Mouse (Mus musculus): ENCODE data around the gene Rere.
A peak's percentile ranks its signal among the peaks of the same experiment; 100 is the strongest.

Gene Rere

GRCm38 (mm10) chr4:150346651-150347386 lies 65.4 kb downstream of the Rere start:
- no peak for DNase-seq (ENCODE audit: low spot score)

DNA sequence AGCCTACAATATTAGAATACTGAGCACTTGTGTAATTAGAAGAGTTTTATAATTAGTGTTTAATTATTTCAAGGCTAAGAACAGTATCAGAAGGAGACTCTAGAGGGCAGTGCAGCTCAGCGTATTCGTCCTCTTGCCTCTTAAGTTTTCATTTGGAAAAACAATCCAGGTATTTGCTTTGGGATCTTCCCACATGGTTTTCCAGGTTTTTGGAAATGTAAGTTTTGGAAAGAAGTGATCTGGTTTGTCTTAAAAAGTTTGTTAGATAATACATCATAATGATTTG lies 65.9 kb downstream of the Rere start:
- peak; percentile 44 for DNase-seq (ENCODE audit: low spot score)

GRCm38 (mm10) chr4:150349680-150350101 lies 68.2 kb downstream of the Rere start:
- DNase-seq (ENCODE audit: low spot score) = no peak

DNA sequence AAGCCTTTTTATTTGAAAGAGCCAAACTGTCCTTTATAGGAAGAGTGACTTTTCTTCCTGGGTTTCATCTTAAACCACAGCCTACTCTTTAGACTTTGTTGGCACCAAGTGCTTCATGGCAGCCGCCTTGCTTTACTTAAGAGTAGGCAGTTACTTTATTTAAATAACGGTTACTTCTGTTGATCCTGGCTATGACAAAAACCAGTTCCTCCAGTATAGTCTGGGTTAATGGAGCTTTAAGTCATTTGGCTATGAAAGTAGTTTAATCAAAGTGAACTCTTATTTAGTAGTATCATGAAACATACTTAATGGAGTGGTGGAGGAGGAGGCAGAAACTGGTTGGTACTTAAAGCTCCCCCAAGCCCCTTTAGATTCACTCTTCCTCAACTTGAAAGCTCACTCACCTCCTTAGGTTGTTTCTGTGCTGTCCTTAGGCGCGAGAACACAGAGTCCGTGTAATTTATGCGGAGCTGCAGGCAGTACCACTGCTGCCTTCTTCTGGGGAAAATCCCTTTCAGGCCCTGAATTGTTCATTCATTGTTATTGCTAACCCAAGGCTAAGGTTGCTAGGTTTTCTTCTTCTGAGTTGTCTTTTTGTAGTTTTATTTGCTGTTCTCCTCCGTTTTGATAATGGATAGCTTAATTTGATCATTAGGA lies 70.1 kb downstream of the Rere start:
- no peak for DNase-seq (ENCODE audit: low spot score)

DNA sequence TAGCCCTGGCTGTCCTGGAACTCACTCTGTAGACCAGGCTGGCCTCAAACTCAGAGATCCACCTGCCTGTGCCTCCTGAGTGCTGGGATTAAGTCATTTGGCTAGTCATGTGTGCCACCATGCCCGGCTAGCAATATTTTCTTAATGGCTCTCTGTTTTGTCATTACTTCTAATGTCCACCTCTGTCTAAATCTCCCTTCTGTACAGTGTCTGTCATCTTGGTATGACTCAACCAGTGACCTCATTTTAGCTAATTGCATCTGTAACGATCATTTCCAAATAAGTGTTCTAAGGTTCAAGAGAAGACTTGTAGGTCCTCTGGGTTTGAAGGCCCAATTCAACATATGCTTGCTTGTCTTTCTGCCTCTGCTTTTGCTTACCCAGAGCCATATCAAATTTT lies 71.3 kb downstream of the Rere start:
- no peak for DNase-seq (ENCODE audit: low spot score)

- DNase-seq (ENCODE audit: low spot score) = no peak
Observed at GRCm38 (mm10) chr4:150353376-150353900, 72.0 kb downstream of the Rere start.

DNA sequence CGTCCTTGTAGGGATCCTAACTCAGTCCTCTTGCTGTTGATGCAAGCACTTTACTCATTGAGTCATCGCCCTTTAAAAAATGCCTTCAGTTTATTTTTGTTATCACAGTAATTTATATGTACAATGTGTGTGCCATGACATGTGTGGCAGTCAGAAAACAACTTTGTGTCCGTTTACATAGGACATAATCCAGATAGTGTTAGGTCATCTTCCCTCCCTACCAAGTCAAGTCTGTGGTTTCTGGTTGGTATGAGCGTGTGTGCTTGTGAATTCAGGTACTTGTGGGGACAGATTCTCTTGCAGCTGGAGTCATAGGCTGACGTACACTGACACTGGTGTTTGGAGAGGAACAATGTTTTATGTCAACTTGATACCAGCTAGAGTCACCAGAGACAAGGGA lies 74.4 kb downstream of the Rere start:
- DNase-seq (ENCODE audit: low spot score) = no peak

DNA sequence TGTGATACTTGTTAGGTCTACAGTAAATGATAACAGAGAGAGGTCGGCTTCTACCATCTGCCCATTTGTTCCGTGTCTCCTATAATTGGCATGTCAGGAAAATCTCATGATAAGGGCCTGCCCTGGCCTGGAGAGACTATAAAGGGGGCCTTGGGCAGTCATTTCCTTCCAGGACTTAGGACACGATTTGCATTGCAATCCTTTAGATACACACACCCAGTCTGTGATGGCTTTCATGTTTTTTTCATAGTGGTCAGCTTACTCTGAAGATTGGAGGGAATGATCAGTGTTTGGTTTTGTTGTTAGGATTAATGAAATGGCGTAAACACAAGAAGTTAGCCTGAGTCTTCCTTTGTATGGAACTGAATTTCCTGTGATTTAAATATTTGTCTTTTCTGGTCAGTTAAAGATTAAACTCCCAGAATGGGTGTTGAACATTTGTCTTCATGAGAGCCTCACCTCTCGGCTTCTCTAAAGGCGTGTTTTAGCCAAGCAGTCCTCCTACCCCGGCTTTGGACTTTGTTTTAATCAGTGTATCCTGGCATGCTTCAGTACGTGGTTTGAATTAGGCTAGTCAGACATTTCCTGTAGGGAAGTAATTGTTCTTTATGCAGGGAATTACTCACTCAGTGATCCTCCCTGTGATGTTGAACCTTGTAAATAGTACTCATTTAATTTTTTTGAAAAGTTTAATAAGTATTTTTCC lies 80.7 kb downstream of the Rere start:
- no peak for DNase-seq (ENCODE audit: low spot score)

DNA sequence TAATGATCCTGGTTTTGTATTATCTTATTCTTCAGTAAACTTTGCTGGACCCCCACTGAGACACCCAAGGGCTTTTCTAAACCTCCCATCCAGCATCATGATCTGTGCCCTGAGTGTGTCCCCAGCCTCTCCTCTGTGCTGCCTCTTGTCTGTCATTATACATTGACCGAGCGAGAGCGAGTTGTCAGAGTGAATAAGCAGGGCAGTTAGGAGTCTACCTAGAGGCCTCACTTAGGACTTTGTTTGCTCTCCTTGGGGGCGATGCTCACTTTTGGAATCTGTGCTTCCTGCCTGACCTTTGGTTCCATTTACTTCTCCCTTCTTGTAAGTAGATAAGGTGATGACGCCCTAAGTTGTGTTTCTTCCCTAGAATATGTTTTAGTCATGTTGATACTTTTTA lies 81.4 kb downstream of the Rere start:
- no peak for DNase-seq (ENCODE audit: low spot score)

DNA sequence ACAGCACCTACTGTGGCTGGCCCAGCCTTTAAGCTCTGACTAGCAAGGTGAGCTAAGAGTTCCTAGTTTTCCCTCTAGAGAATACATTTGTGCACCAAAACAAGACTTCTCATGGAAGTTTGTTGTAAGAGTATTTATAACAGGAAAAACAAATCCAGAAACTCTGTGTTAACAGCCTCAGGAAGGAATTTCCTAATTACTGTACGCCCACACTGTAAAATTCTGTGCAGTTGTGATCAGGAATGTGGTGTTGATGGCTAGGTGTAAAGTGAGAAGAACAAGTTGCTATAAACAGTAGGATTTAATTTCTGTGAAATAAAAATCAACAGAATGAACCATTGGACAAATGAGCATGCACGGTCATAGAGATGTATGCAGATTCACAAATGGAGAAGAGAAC lies 83.3 kb downstream of the Rere start:
- DNase-seq (ENCODE audit: low spot score) = no peak

GRCm38 (mm10) chr4:150366510-150367208 lies 85.2 kb downstream of the Rere start:
- peak; percentile 59 for DNase-seq (ENCODE audit: low spot score)

GRCm38 (mm10) chr4:150371580-150372380 lies 90.3 kb downstream of the Rere start:
- peak; percentile 56 for DNase-seq (ENCODE audit: low spot score)

DNA sequence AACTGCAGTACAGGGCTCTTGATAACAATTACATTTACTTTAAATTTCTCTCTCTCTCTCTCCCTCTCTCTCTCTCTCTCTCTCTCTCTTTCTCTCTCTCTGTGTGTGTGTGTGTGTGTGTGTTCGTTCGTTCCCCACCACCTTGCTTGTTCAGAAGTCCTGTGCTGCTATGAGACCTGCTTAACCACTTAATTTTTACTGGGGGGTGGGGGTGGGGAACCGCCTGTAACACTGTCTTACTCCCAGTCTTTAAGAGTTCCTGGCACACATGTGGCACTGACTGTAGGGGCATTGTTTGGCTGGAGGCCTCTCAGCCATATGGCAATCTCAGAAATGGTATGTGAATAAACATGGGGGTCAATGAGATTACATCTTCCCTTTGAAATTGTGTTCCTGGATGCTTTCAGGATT lies 91.2 kb downstream of the Rere start:
- DNase-seq (ENCODE audit: low spot score) = no peak

DNA sequence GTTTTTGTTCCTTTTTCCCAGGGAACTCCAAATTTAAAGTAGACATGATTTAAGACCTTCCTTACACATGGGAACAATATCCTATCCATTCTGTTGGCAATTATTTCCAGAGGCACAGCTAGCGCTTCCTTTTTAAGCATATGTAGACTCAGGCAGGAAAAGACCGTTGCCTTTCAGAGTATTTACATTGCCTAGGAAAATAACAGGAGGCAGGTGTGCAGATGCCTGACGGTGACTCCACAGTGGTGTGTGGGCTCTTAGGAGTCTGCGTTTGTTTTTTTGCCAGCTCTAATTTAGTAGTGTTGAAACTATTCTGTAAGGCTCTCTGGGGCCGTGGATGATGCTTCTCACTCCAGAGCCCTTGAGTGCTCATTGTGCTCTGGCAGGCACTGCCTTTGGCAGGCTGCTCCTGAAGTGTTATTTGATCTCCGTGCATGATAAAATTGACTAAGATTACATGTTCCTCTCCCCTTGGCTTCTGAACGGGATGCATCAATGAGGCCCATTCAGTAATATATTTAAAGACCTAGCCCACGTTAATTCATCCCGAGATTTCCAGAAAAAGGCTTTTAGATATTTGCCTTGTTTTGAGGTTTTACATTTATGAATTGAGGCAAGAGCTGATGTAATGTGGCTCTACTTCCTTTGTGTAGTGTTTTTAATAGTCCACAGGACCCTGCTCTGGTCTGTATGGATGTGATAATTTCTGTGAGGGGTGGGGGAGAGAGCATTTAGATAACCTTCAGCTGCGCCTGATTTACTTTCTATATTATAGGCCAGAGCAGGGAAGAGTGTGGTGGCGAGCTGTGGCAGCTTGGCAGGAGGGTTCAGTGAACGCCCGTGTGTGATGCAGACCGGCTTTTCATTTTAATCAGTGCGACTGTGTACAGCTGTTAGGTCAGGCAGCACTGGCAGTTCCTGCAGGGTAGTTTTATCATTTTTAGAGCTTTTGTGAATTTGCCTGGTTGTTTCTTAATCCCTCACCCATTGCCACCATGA lies 92.0 kb downstream of the Rere start:
- peak; percentile 29 for DNase-seq (ENCODE audit: low spot score)

- no peak for DNase-seq (ENCODE audit: low spot score)
Observed at GRCm38 (mm10) chr4:150374651-150375447, 93.4 kb downstream of the Rere start.

- DNase-seq (ENCODE audit: low spot score) = no peak
Observed at GRCm38 (mm10) chr4:150375448-150375935, 94.0 kb downstream of the Rere start.

DNA sequence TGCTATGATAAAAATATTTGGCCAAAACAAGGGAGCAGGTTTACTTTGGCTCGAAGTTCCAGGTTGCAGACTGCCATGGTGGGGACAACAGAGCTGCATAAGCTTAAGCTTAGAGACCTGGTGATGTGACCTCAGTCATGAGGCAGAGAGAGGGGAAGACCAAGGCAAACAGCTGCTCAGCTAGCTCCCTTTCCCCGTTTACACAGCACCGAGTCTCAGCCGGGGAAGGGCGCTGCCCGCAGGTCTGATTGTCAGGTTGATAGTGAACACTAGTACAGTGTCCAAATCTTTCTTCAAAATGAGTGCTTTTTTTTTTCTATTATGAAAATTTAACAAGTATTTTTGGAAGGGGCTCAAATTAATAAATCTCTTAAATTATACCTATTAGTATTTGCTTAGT lies 97.9 kb downstream of the Rere start:
- DNase-seq (ENCODE audit: low spot score) = no peak

DNA sequence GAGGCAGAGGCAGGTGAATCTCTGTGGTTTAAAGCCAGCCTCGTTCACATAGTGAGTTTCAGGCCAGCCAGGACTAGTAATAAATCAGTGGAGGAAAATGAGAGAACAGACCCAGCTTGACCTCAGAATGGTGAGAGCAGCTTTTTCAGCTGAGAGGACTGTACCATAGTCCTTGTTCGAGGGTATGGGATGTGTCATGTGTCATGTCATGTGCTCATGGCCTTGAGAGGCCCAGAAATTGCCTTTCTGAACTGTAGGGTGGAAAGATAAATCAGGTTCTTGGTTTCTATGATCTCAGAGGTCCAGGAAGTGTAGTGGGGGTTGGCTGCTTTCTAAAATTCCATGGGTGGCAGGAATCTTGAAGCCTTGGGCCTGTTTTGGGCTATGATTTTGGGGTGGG lies 98.3 kb downstream of the Rere start:
- DNase-seq (ENCODE audit: low spot score) = no peak

- DNase-seq (ENCODE audit: low spot score) = no peak
Observed at GRCm38 (mm10) chr4:150380273-150380672, 98.8 kb downstream of the Rere start.

Data from c-Kit-positive CD71-positive TER-119-positive erythroid progenitor cells, embryonic 14.5 days (primary cell).